Mouse (Mus musculus) midbrain, embryonic 11.5 days (tissue): Measurements from ENCODE around the gene Lrba. TPM values are rescaled to one million over a fixed set of nuclear protein-coding genes. Genes with fewer than 3 reads are reported as not detected.
A peak's percentile ranks its signal among the peaks of the same experiment; 100 is the strongest.

Experiments
- ATAC-seq: fragments of 200-750 bp; cut with Nextera tagmentation; 2 replicates; pipeline ENCODE4 v1.8.0; 2017; ENCODE audit warnings: moderate TSS enrichment, moderate library complexity; ENCODE audit not compliant: low FRiP score
- DNase-seq: peaks from one replicate; pipeline ENCODE4 v3.0.0; 2015; ENCODE audit warnings: low spot score; ENCODE audit errors: missing footprints
- H3K27ac ChIP-seq: fragments of 300-500 bp; sonication (generic); 2 replicates; pipeline ENCODE4 v1.5.1; 2014; ENCODE audit warnings: low read depth, low read length
- H3K27me3 ChIP-seq: fragments of 300-500 bp; sonication (generic); 2 replicates; pipeline ENCODE4 v1.6.1; 2014; ENCODE audit warnings: mild to moderate bottlenecking, low read length, moderate library complexity, mixed read lengths; ENCODE audit not compliant: control insufficient read depth, insufficient read depth
- H3K36me3 ChIP-seq: fragments of 300-500 bp; sonication (generic); 2 replicates; pipeline ENCODE4 v1.6.1; 2014; ENCODE audit warnings: mild to moderate bottlenecking, low read length, moderate library complexity, mixed read lengths; ENCODE audit not compliant: control insufficient read depth, insufficient read depth
- H3K4me1 ChIP-seq: fragments of 300-500 bp; sonication (generic); 2 replicates; pipeline ENCODE4 v1.6.1; 2014; ENCODE audit warnings: low read length; ENCODE audit not compliant: control insufficient read depth, insufficient read depth
- H3K4me2 ChIP-seq: fragments of 300-500 bp; sonication (generic); 2 replicates; pipeline ENCODE4 v1.6.1; 2014; ENCODE audit warnings: mild to moderate bottlenecking, moderate library complexity
- H3K4me3 ChIP-seq: fragments of 300-500 bp; sonication (generic); 2 replicates; pipeline ENCODE4 v1.5.1; 2014; ENCODE audit warnings: low read depth, low read length
- H3K9ac ChIP-seq: fragments of 300-500 bp; sonication (generic); 2 replicates; pipeline ENCODE4 v1.6.1; 2014; ENCODE audit warnings: low read length
- H3K9me3 ChIP-seq: fragments of 300-500 bp; sonication (generic); 2 replicates; pipeline ENCODE4 v1.6.1; 2016; ENCODE audit warnings: low read length; ENCODE audit not compliant: control insufficient read depth
- WGBS: fragments of 180-500 bp; shearing (Covaris S2); extraction: QIAGEN DNeasy Blood & Tissue Kit; methylation state at CpG from one replicate; pipeline ENCODE4 v1.1.7; 2014; 5-methylcytosine and 5-hydroxymethylcytosine counted together
- polyA plus RNA-seq: library from polyadenylated mRNA; unstranded; fragments of >200 nt; fragmentation: Nextera tagmentation; extraction: Ambion mirVana; gene quantifications from 2 replicates; pipeline ENCODE4 v1.2.1, GENCODE M21; 2014

Lrba gene
- polyA plus RNA-seq, 1 experiment from 2014 or later, result 7.9 TPM

- Histone ChIP-seq H3K9me3 (no peaks in the 10 kb centered on the region), H3K4me2 (peak overlapping the region; percentile 67), H3K27me3 (peaks cover 14% of the 10 kb centered on the region), H3K27ac (peak overlapping the region; percentile 83), H3K9ac (peak overlapping the region; percentile 78), H3K4me1 (peaks cover 3% of the 10 kb centered on the region; the same call in 1 of the 2 replicates), H3K36me3 (no peaks in the 10 kb centered on the region), H3K4me3 (peak overlapping the region; percentile 39)
- ATAC-seq, result no peak
- 3% methylated on average over 8 of the region's 8 CpGs for WGBS
- DNase-seq, result peak; percentile 93
These were observed 326.7 kb downstream of the Lrba start for GRCm38 (mm10) chr3:86551011-86551728.

- Histone ChIP-seq H3K4me1 (peaks cover 9% of the 10 kb centered on the region; the same call in 1 of the 2 replicates), H3K4me2 (peak overlapping the region; percentile 67), H3K27me3 (peaks cover 14% of the 10 kb centered on the region), H3K9ac (peak overlapping the region; percentile 55), H3K9me3 (no peaks in the 10 kb centered on the region), H3K4me3 (peak overlapping the region; percentile 12; the same call in 1 of the 2 replicates), H3K27ac (peak overlapping the region; percentile 68), H3K36me3 (no peaks in the 10 kb centered on the region)
- DNase-seq, result no peak
- ATAC-seq, result no peak
- 9% methylated on average over 5 of the region's 5 CpGs for WGBS
These were observed 327.7 kb downstream of the Lrba start for GRCm38 (mm10) chr3:86552170-86552569.

GRCm38 (mm10) chr3:86558976-86559375 lies 334.5 kb downstream of the Lrba start:
- Histone ChIP-seq H3K27ac (no peak overlapping the region; the same call in 1 of the 2 replicates), H3K4me1 (peaks cover 11% of the 10 kb centered on the region; the same call in 1 of the 2 replicates), H3K27me3 (peaks cover 3% of the 10 kb centered on the region; the same call in 1 of the 2 replicates), H3K36me3 (no peaks in the 10 kb centered on the region), H3K9me3 (no peaks in the 10 kb centered on the region), H3K4me2 (no peak overlapping the region), H3K4me3 (no peak overlapping the region), H3K9ac (no peak overlapping the region)
- no peak for DNase-seq
- no peak for ATAC-seq
- WGBS, result 28% methylated on average over 1 of the region's 1 CpGs

GRCm38 (mm10) chr3:86559635-86560034 lies 335.2 kb downstream of the Lrba start:
- H3K27me3 ChIP-seq, result no peaks in the 10 kb centered on the region; the same call in 1 of the 2 replicates
- no peaks in the 10 kb centered on the region for H3K36me3 ChIP-seq
- H3K4me2 ChIP-seq, result no peak overlapping the region
- H3K4me3 ChIP-seq, result no peak overlapping the region
- H3K4me1 ChIP-seq, result peaks cover 11% of the 10 kb centered on the region; the same call in 1 of the 2 replicates
- no peak for DNase-seq
- WGBS, result 66% methylated on average over 4 of the region's 4 CpGs
- H3K9me3 ChIP-seq, result no peaks in the 10 kb centered on the region
- ATAC-seq, result peak; percentile 58; the same call in 1 of the 2 replicates
- H3K9ac ChIP-seq, result no peak overlapping the region
- no peak overlapping the region for H3K27ac ChIP-seq

- no peak overlapping the region for H3K9ac ChIP-seq
- 84% methylated on average over 4 of the region's 4 CpGs for WGBS
- DNase-seq (no peak), ATAC-seq (no peak)
- H3K9me3 ChIP-seq, result no peaks in the 10 kb centered on the region
- H3K27me3 ChIP-seq, result no peaks in the 10 kb centered on the region; the same call in 1 of the 2 replicates
- H3K4me3 ChIP-seq, result no peak overlapping the region
- no peak overlapping the region for H3K4me2 ChIP-seq
- H3K4me1 ChIP-seq, result peaks cover 11% of the 10 kb centered on the region; the same call in 1 of the 2 replicates
- no peaks in the 10 kb centered on the region for H3K36me3 ChIP-seq
- no peak overlapping the region for H3K27ac ChIP-seq
These were observed 336.0 kb downstream of the Lrba start for GRCm38 (mm10) chr3:86560281-86561022.

- Histone ChIP-seq H3K9ac (no peak overlapping the region), H3K27me3 (peaks cover 1% of the 10 kb centered on the region; the same call in 1 of the 2 replicates), H3K9me3 (no peaks in the 10 kb centered on the region), H3K36me3 (no peaks in the 10 kb centered on the region), H3K4me2 (no peak overlapping the region), H3K4me3 (no peak overlapping the region), H3K27ac (no peak overlapping the region), H3K4me1 (peaks cover 11% of the 10 kb centered on the region; the same call in 1 of the 2 replicates)
- ATAC-seq, result no peak
- DNase-seq, result no peak
- WGBS, result 96% methylated on average over 1 of the region's 1 CpGs
These were observed 336.5 kb downstream of the Lrba start for GRCm38 (mm10) chr3:86561023-86561344.

- H3K27me3 ChIP-seq, result peaks cover 5% of the 10 kb centered on the region; the same call in 1 of the 2 replicates
- H3K4me2 ChIP-seq, result no peak overlapping the region
- no peak for DNase-seq
- H3K4me3 ChIP-seq, result no peak overlapping the region
- no peaks in the 10 kb centered on the region for H3K9me3 ChIP-seq
- no peaks in the 10 kb centered on the region for H3K36me3 ChIP-seq
- H3K4me1 ChIP-seq, result peaks cover 11% of the 10 kb centered on the region; the same call in 1 of the 2 replicates
- 97% methylated on average over 1 of the region's 1 CpGs for WGBS
- H3K9ac ChIP-seq, result no peak overlapping the region
- no peak for ATAC-seq
- no peak overlapping the region for H3K27ac ChIP-seq
These were observed 336.9 kb downstream of the Lrba start for GRCm38 (mm10) chr3:86561396-86561795.

- Histone ChIP-seq H3K4me3 (no peak overlapping the region), H3K4me1 (no peaks in the 10 kb centered on the region; the same call in 1 of the 2 replicates), H3K9ac (no peak overlapping the region), H3K27ac (no peak overlapping the region), H3K9me3 (no peaks in the 10 kb centered on the region), H3K27me3 (peaks cover 7% of the 10 kb centered on the region; the same call in 1 of the 2 replicates), H3K36me3 (no peaks in the 10 kb centered on the region), H3K4me2 (no peak overlapping the region)
- 69% methylated on average over 4 of the region's 4 CpGs for WGBS
- no peak for DNase-seq
- no peak for ATAC-seq
These were observed 342.8 kb downstream of the Lrba start for GRCm38 (mm10) chr3:86567312-86567711.

GRCm38 (mm10) chr3:86571518-86571917 lies 347.0 kb downstream of the Lrba start:
- 5% methylated on average over 4 of the region's 4 CpGs for WGBS
- Histone ChIP-seq H3K36me3 (no peaks in the 10 kb centered on the region), H3K27me3 (peaks cover 9% of the 10 kb centered on the region; the same call in 1 of the 2 replicates)

More at GRCm38 (mm10) chr3:86571518-86571917, 347.0 kb downstream of the Lrba start:
- peaks cover 3% of the 10 kb centered on the region; the same call in 1 of the 2 replicates for H3K4me1 ChIP-seq
- H3K4me2 ChIP-seq, result no peak overlapping the region
- ATAC-seq, result peak; percentile 78
- no peaks in the 10 kb centered on the region for H3K9me3 ChIP-seq
- peak; percentile 92 for DNase-seq
- no peak overlapping the region for H3K9ac ChIP-seq
- no peak overlapping the region for H3K4me3 ChIP-seq
- no peak overlapping the region for H3K27ac ChIP-seq
